Mouse (Mus musculus) limb, embryonic 15.5 days (tissue): ENCODE measurements around the gene Aaas. TPM values are rescaled to one million over a fixed set of nuclear protein-coding genes. Genes with fewer than 3 reads are reported as not detected.

Source experiments
- ATAC-seq: fragments of 200-750 bp; cut with Nextera tagmentation; 2 replicates; pipeline ENCODE4 v1.8.0; 2017; ENCODE audit warnings: low read depth, moderate TSS enrichment; ENCODE audit not compliant: insufficient number of reproducible peaks, low FRiP score, low TSS enrichment
- H3K27ac ChIP-seq: fragments of 300-500 bp; sonication (generic); 2 replicates; pipeline ENCODE4 v1.5.1; 2015; ENCODE audit warnings: moderate library complexity, mild to moderate bottlenecking, inconsistent platforms
- H3K27me3 ChIP-seq: fragments of 300-500 bp; sonication (generic); 2 replicates; pipeline ENCODE4 v1.6.1; 2015; ENCODE audit warnings: inconsistent platforms
- H3K36me3 ChIP-seq: fragments of 300-500 bp; sonication (generic); 2 replicates; pipeline ENCODE4 v1.6.1; 2015; ENCODE audit warnings: inconsistent platforms
- H3K4me1 ChIP-seq: fragments of 300-500 bp; sonication (generic); 2 replicates; pipeline ENCODE4 v1.6.1; 2015; ENCODE audit warnings: inconsistent platforms
- H3K4me2 ChIP-seq: fragments of 300-500 bp; sonication (generic); 2 replicates; pipeline ENCODE4 v1.6.1; 2015; ENCODE audit warnings: mild to moderate bottlenecking, inconsistent platforms
- H3K4me3 ChIP-seq: fragments of 300-500 bp; sonication (generic); 2 replicates; pipeline ENCODE4 v1.5.1; 2015; ENCODE audit warnings: mild to moderate bottlenecking, inconsistent platforms
- H3K9ac ChIP-seq: fragments of 300-500 bp; sonication (generic); 2 replicates; pipeline ENCODE4 v1.6.1; 2015; ENCODE audit warnings: inconsistent platforms
- H3K9me3 ChIP-seq: fragments of 300-500 bp; sonication (generic); 2 replicates; pipeline ENCODE4 v1.6.1; 2016; ENCODE audit warnings: inconsistent platforms
- WGBS: fragments of 180-500 bp; shearing (Covaris S2); methylation state at CpG from one replicate; pipeline ENCODE4 v1.1.7; 2015; 5-methylcytosine and 5-hydroxymethylcytosine counted together
- polyA plus RNA-seq: library from polyadenylated mRNA; unstranded; fragments of >200 nt; fragmentation: Nextera tagmentation; extraction: Ambion mirVana; gene quantifications from 2 replicates; pipeline ENCODE4 v1.2.1, GENCODE M21; 2015

Gene Aaas
- polyA plus RNA-seq: 61.3 and 62.0 TPM in 2 replicates

DNA sequence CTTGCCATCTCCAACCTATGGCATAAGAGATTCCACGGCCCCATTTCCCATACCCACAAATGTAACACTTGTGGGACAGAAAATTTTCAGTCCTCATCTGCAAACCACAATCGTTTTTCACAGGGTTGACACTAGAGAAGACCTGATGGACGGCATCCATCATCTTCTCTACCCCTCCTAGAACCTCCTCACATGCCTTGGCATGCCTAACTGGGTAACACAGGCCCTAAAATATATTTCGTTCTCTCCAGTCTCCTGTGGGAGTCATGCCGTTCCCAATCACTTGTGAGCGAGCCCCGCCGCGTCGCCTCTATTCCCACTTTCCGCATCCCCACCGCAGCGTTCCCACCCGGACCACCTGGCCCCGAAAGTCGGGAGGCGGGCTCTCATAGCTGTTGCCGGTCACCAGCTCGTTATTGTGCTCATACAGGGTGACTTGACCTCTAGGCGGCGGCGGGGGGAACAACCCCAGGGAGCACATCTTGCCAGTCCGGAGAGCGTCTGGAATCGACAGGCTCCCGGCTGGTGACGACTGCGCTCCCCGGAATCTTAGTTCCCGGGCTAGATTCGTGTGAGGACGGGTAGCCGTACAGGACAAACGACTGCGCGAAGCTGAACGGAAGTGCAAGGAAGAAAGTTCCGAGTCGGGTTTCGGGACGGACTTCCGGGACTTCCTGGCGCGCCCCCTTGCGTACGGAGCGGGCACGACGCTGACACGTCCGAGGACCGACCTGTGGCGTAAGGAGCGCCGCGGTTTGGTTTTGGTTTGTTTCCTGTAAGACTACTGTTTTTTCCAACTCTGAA, at the start of gene Aaas:
Gene Aaas, minus strand, starts transcription at position 634 of the 804 bp plus-strand sequence.
- Histone ChIP-seq H3K9me3 (no peaks in the 10 kb centered on the region), H3K36me3 (peaks cover 24% of the 10 kb centered on the region), H3K4me1 (peaks cover 16% of the 10 kb centered on the region), H3K27ac (peak within 1 kb of the TSS; percentile 86), H3K4me2 (peak within 1 kb of the TSS; percentile 72), H3K9ac (peak within 1 kb of the TSS; percentile 58), H3K4me3 (peak within 1 kb of the TSS; percentile 68), H3K27me3 (no peaks in the 10 kb centered on the region)
- ATAC-seq: peak; percentile 83
- under 1% methylated on average over 56 of the region's 56 CpGs for WGBS

GRCm38 (mm10) chr15:102399229-102400221, 49.0 kb upstream of the Aaas start:
- no peaks in the 10 kb centered on the region for H3K9me3 ChIP-seq
- peak overlapping the region; percentile 94 for H3K27ac ChIP-seq
- peaks cover 29% of the 10 kb centered on the region for H3K4me1 ChIP-seq
- peak overlapping the region; percentile 48 for H3K4me3 ChIP-seq
- H3K4me2 ChIP-seq: peak overlapping the region; percentile 66
- peak overlapping the region; percentile 26 for H3K9ac ChIP-seq
- peak; percentile 83 for ATAC-seq
- 3% methylated on average over 34 of the region's 34 CpGs for WGBS
- no peaks in the 10 kb centered on the region for H3K36me3 ChIP-seq
- no peaks in the 10 kb centered on the region for H3K27me3 ChIP-seq

DNA sequence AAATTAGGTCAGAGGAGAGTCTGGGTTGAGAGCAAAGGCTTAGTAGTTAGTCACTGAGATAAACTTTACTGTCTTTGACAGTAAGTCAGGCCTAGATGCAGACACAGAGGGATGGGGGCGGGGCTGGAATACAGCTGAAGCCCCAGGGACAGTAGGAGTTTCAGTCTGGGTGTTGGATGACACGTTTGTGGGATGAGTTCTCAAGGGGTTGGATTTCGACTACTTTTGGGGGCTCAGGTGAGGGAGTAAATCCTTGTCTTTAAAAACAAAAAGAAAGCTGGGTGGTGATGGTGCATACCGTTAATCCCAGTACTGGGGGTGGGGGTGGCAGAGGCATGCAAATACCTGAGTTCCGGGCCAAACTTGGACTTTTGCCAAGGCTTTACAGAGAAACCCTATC, 48.1 kb upstream of the Aaas start:
- H3K4me2 ChIP-seq: peak overlapping the region; percentile 66
- no peak for ATAC-seq
- WGBS: 16% methylated on average over 5 of the region's 5 CpGs

DNA sequence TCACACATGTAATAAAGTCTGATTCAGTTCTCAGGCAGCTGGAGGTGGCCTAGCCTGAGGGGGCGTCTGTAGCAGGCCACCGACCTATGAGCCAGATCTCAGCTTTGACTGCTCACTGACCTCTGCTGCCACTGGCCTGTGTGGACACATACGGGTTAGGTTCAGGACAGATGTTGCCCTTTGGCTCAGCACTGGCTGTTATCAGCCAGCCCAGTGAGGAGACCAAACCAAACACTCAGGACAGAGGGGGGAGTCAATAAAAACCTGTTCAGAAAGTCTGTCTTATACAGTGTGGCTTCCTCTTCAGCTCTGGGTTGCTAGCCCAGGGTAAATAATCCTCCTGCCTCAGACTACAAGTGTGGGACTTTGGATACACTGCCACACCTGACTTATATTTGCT, 44.5 kb upstream of the Aaas start:
- WGBS: 11% methylated on average over 3 of the region's 3 CpGs
- no peak overlapping the region for H3K9ac ChIP-seq
- no peak overlapping the region for H3K4me2 ChIP-seq
- H3K9me3 ChIP-seq: no peaks in the 10 kb centered on the region
- ATAC-seq: no peak
- H3K27ac ChIP-seq: peak overlapping the region; percentile 14; the same call in 1 of the 2 replicates
- H3K4me1 ChIP-seq: peaks cover 25% of the 10 kb centered on the region
- H3K4me3 ChIP-seq: no peak overlapping the region
- no peaks in the 10 kb centered on the region for H3K36me3 ChIP-seq
- H3K27me3 ChIP-seq: no peaks in the 10 kb centered on the region

More for the DNA sequence above, 48.1 kb upstream of the Aaas start:
- Histone ChIP-seq H3K9me3 (no peaks in the 10 kb centered on the region), H3K9ac (no peak overlapping the region), H3K27me3 (no peaks in the 10 kb centered on the region), H3K36me3 (no peaks in the 10 kb centered on the region), H3K4me1 (peaks cover 30% of the 10 kb centered on the region), H3K4me3 (peak overlapping the region; percentile 48), H3K27ac (peak overlapping the region; percentile 94)

- H3K4me1 ChIP-seq: peaks cover 16% of the 10 kb centered on the region
- no peak overlapping the region for H3K4me3 ChIP-seq
- H3K36me3 ChIP-seq: no peaks in the 10 kb centered on the region
- H3K9me3 ChIP-seq: no peaks in the 10 kb centered on the region
- H3K27me3 ChIP-seq: no peaks in the 10 kb centered on the region
- ATAC-seq: no peak
- no peak overlapping the region for H3K4me2 ChIP-seq
- H3K9ac ChIP-seq: no peak overlapping the region
- peak overlapping the region; percentile 43 for H3K27ac ChIP-seq
Observed at GRCm38 (mm10) chr15:102393584-102394014, 43.0 kb upstream of the Aaas start.

DNA sequence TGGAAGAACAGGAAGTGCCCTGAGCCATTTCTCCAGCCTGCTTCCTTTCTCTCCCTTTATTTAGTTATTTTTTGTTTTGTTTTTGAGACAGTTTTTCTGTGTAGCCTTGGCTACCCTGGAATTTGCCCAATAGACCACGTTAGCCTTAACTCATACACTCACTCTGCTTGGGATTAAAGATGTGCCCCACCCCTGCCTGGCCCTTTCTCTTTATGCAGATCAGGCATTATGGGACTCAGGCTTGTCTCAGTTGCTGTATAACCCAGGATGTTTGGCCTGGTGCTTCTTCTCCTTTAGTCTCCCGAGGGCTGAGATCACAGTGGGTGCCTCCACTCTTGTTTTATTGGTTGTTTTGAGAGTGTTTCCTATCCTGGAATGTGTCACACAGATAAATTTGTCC, 41.9 kb upstream of the Aaas start:
- Histone ChIP-seq H3K9ac (no peak overlapping the region), H3K4me1 (peaks cover 12% of the 10 kb centered on the region), H3K9me3 (no peaks in the 10 kb centered on the region), H3K27me3 (no peaks in the 10 kb centered on the region), H3K27ac (no peak overlapping the region), H3K4me2 (no peak overlapping the region), H3K36me3 (no peaks in the 10 kb centered on the region), H3K4me3 (no peak overlapping the region)
- WGBS: 52% methylated on average over 2 of the region's 2 CpGs
- ATAC-seq: no peak

GRCm38 (mm10) chr15:102388942-102389341, 38.4 kb upstream of the Aaas start:
- H3K36me3 ChIP-seq: no peaks in the 10 kb centered on the region
- 0 out of 2 replicates have a peak, but pooled peaks cover 3% of the 10 kb centered on the region for H3K4me1 ChIP-seq
- no peak overlapping the region for H3K9ac ChIP-seq
- 76% methylated on average over 3 of the region's 3 CpGs for WGBS
- ATAC-seq: no peak
- H3K27me3 ChIP-seq: no peaks in the 10 kb centered on the region
- no peaks in the 10 kb centered on the region for H3K9me3 ChIP-seq
- no peak overlapping the region for H3K4me2 ChIP-seq
- no peak overlapping the region for H3K27ac ChIP-seq
- no peak overlapping the region for H3K4me3 ChIP-seq

DNA sequence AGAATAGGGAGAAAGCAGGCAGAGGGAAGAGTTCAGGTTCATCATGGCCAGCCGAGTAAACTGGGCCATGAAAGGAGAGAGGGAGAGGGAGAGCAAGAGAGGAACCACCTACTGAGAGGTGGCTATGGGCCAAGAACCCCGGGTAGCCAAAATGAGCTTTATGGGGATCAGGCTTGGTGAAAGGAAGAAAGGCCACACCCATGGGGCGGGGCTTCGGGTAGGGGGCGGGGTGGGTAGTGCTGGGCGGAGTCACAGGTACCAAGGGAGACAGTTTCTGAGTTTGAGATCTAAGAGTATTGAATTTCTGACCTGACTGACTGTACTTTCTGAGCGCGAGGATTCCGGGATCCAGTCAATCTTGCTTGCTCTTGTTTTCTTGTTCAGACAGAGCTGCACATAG, 36.1 kb upstream of the Aaas start:
- 45% methylated on average over 9 of the region's 9 CpGs for WGBS
- no peak overlapping the region for H3K4me3 ChIP-seq
- no peaks in the 10 kb centered on the region for H3K27me3 ChIP-seq
- H3K4me2 ChIP-seq: no peak overlapping the region
- no peak overlapping the region for H3K27ac ChIP-seq
- H3K9ac ChIP-seq: no peak overlapping the region
- no peaks in the 10 kb centered on the region for H3K36me3 ChIP-seq
- no peaks in the 10 kb centered on the region for H3K9me3 ChIP-seq
- no peaks in the 10 kb centered on the region for H3K4me1 ChIP-seq
- ATAC-seq: no peak

GRCm38 (mm10) chr15:102383671-102384070, 33.1 kb upstream of the Aaas start:
- no peak overlapping the region for H3K27ac ChIP-seq
- H3K36me3 ChIP-seq: no peaks in the 10 kb centered on the region
- no peak overlapping the region for H3K4me2 ChIP-seq
- no peak for ATAC-seq
- H3K27me3 ChIP-seq: no peaks in the 10 kb centered on the region
- no peak overlapping the region for H3K4me3 ChIP-seq
- no peaks in the 10 kb centered on the region for H3K4me1 ChIP-seq
- WGBS: 89% methylated on average over 6 of the region's 6 CpGs
- no peaks in the 10 kb centered on the region for H3K9me3 ChIP-seq
- no peak overlapping the region for H3K9ac ChIP-seq

- Histone ChIP-seq H3K27me3 (no peaks in the 10 kb centered on the region), H3K4me3 (no peak overlapping the region), H3K4me2 (no peak overlapping the region), H3K27ac (no peak overlapping the region), H3K9me3 (no peaks in the 10 kb centered on the region), H3K9ac (no peak overlapping the region), H3K36me3 (no peaks in the 10 kb centered on the region), H3K4me1 (peaks cover 19% of the 10 kb centered on the region)
- peak; percentile 65; the same call in 1 of the 2 replicates for ATAC-seq
- 2% methylated on average over 7 of the region's 7 CpGs for WGBS
Observed at GRCm38 (mm10) chr15:102381575-102381974, 31.0 kb upstream of the Aaas start.

DNA sequence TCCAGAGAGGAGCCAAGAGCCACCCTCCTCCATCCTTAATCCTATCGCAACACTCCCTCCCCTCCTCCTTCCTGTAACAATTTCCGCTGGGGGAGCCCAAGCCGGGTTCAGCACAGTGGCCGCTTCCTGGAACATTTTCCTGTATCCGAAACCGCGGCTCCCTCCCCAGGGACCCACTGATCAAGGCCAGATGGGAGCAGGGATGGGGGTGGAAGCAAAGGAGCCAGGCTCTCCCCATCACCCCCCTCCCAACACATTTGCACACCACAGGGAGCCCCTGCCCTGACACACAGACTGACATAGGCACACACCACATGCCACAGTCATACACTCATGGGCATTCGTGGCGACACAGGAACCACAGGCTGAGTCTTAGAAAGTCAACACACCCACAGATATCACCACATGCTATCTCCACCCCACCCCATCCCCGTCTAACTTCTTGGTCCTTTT, 27.3 kb upstream of the Aaas start:
- Histone ChIP-seq H3K9me3 (no peaks in the 10 kb centered on the region), H3K4me1 (peaks cover 26% of the 10 kb centered on the region), H3K9ac (no peak overlapping the region), H3K4me2 (peak overlapping the region; percentile 90), H3K27ac (peak overlapping the region; percentile 90), H3K27me3 (no peaks in the 10 kb centered on the region), H3K4me3 (peak overlapping the region; percentile 62), H3K36me3 (no peaks in the 10 kb centered on the region)
- ATAC-seq: peak; percentile 31; the same call in 1 of the 2 replicates
- 6% methylated on average over 10 of the region's 10 CpGs for WGBS
